Mouse (Mus musculus): ENCODE data around the gene Boll. TPM values are rescaled to one million over a fixed set of nuclear protein-coding genes. Genes with fewer than 3 reads are reported as not detected.
A peak's percentile ranks its signal among the peaks of the same experiment; 100 is the strongest.
"Not testable (repeated sequence)": the region's sequence is repeated elsewhere in the genome, so short reads cannot be mapped to it uniquely, and the experiment has no call there.

Gene Boll
- polyA plus RNA-seq, 1 experiment, result not detected

DNA sequence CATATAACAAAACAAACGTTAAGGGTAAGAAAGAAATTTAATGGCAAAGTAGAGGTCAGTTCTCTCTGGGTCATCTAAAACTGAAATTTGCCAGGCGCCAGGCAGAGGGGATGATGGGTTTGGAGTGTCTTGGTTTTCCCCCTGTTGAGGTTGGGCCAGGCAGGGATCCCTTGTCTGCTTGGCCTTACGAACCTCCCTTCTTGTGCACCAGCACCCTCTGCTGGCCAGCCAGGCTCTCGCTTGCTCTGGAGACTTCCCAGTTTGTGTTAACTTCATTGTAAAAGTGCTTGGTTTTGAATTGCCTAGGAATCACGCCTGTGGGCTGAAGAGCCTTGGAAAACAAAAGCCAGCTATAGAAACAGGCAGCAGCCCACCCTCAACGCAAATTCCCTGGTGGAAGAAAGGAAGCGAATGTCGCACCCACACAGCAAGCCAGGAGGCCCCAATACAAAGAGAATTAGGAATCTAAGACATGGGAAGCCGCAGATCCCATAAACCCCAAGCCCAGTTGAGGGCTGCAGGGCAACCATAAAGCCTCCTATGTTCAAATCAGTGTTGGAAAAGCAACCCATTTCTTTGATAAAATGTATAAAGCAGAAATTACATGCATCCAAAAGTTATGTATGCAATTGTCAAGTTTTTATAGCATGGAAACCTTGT is 20.0 kb upstream of the Boll start:
- H3K36me3 ChIP-seq (ENCODE audit: control insufficient read depth, insufficient read depth), result no peaks in the 10 kb centered on the region
- no peaks in the 10 kb centered on the region for H3K27me3 ChIP-seq (ENCODE audit: control insufficient read depth, insufficient read depth, insufficient read length)
- H3K4me2 ChIP-seq (ENCODE audit: low read depth), result peak overlapping the region; percentile 18
- H3K79me2 ChIP-seq (ENCODE audit: control insufficient read depth, insufficient read depth), result no peaks in the 10 kb centered on the region
- TF ChIP-seq MYOD1 (IDR thresholded peaks at IDR 0.05; ENCODE audit: control insufficient read depth in 1 of 3, insufficient read length in 2 of 3, low read depth in 2 of 3) (no peak), POLR2A (IDR thresholded peaks at IDR 0.05; ENCODE audit: insufficient read length, low read depth) (no peak)
- no peak overlapping the region for H3K4me3 ChIP-seq
- no peak overlapping the region for H3ac ChIP-seq (ENCODE audit: control insufficient read depth, insufficient read length)

DNA sequence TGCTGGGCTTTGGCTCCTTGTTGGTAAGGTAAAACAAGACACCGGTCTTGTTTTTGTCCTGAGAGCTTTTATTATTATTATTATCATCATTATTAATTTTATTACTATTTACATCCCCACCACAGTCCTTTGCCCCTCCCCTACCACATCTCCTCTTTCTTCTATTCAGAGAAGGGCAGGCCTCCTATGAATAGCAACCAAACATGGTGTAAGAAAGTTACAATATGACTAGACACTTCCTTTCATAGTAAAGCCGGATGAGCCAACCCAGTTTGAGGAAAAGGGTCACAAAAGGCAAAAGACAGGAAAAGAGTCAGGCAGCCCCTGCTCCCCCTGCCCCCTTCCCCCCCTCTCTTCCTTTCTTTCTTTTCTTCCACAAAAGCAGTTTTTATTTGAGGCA is 17.3 kb upstream of the Boll start:
- H3K4me2 ChIP-seq (ENCODE audit: low read depth), result no peak overlapping the region
- H3K79me2 ChIP-seq (ENCODE audit: control insufficient read depth, insufficient read depth), result no peaks in the 10 kb centered on the region
- H3K36me3 ChIP-seq (ENCODE audit: control insufficient read depth, insufficient read depth), result no peaks in the 10 kb centered on the region
- H3ac ChIP-seq (ENCODE audit: control insufficient read depth, insufficient read length), result no peak overlapping the region
- no peak for TF ChIP-seq USF1 (IDR thresholded peaks at IDR 0.05; ENCODE audit: low read depth)
- TF ChIP-seq TCF12 (IDR thresholded peaks at IDR 0.05; ENCODE audit: insufficient read depth, poor library complexity, severe bottlenecking), result no peak
- no peak for TF ChIP-seq MYOD1 (IDR thresholded peaks at IDR 0.05; ENCODE audit: control insufficient read depth in 1 of 3, insufficient read length in 2 of 3, low read depth in 2 of 3)
- TF ChIP-seq REST (IDR thresholded peaks at IDR 0.05; ENCODE audit: insufficient read depth, insufficient read length), result no peak
- TF ChIP-seq SRF (IDR thresholded peaks at IDR 0.05; ENCODE audit: control insufficient read depth, insufficient read length, low read depth), result no peak
- no peak for TF ChIP-seq POLR2AphosphoS2 (IDR thresholded peaks at IDR 0.05; ENCODE audit: insufficient read length, low read depth)
- no peak for TF ChIP-seq CEBPB (IDR thresholded peaks at IDR 0.05; ENCODE audit: insufficient read depth, poor library complexity, severe bottlenecking)
- TF ChIP-seq E2F4 (IDR thresholded peaks at IDR 0.05; ENCODE audit: insufficient read depth), result no peak
- no peak for TF ChIP-seq TCF3 (IDR thresholded peaks at IDR 0.05; ENCODE audit: insufficient read length, low read depth)
- no peak for TF ChIP-seq MAX (IDR thresholded peaks at IDR 0.05; ENCODE audit: low read depth)
- no peak for TF ChIP-seq MYOG (IDR thresholded peaks at IDR 0.05; ENCODE audit: control insufficient read depth in 1 of 3, insufficient read depth in 1 of 3, insufficient read length in 2 of 3, low read depth in 2 of 3)
- TF ChIP-seq POLR2A (IDR thresholded peaks at IDR 0.05; ENCODE audit: insufficient read length, low read depth), result no peak
- no peaks in the 10 kb centered on the region for H3K27me3 ChIP-seq (ENCODE audit: control insufficient read depth, insufficient read depth, insufficient read length)
- no peak overlapping the region for H3K4me3 ChIP-seq

DNA sequence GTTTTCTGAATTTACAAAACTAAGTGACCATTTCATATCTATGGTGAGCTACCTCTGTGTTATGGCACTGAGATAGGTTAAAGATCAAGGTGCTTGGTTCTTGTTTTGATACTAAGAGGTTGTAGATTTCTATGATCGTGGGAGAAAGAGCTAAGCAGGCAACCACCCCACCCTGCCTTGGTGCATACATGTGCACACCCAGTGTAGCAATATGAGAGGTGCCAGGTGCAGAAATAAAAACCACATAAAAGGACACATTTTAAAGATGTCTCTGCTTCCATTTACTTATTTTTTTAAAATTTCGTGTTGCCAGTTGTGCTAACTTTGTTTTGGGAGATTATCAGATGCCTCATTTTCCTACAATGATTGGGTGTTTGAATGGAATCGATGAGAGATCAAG is 9.4 kb upstream of the Boll start:
- no peaks in the 10 kb centered on the region for H3K79me2 ChIP-seq (ENCODE audit: control insufficient read depth, insufficient read depth)
- no peaks in the 10 kb centered on the region for H3K36me3 ChIP-seq (ENCODE audit: control insufficient read depth, insufficient read depth)
- peaks cover 18% of the 10 kb centered on the region for H3K27me3 ChIP-seq (ENCODE audit: control insufficient read depth, insufficient read depth, insufficient read length)
- no peak for TF ChIP-seq SRF (IDR thresholded peaks at IDR 0.05; ENCODE audit: control insufficient read depth, insufficient read length, low read depth)
- TF ChIP-seq CEBPB (IDR thresholded peaks at IDR 0.05; ENCODE audit: insufficient read depth, poor library complexity, severe bottlenecking), result no peak
- TF ChIP-seq TCF12 (IDR thresholded peaks at IDR 0.05; ENCODE audit: insufficient read depth, poor library complexity, severe bottlenecking), result no peak
- TF ChIP-seq POLR2A (IDR thresholded peaks at IDR 0.05; ENCODE audit: insufficient read length, low read depth), result no peak
- TF ChIP-seq MYOD1 (IDR thresholded peaks at IDR 0.05; ENCODE audit: control insufficient read depth in 1 of 3, insufficient read length in 2 of 3, low read depth in 2 of 3), result no peak
- no peak for TF ChIP-seq POLR2AphosphoS2 (IDR thresholded peaks at IDR 0.05; ENCODE audit: insufficient read length, low read depth)
- no peak for TF ChIP-seq REST (IDR thresholded peaks at IDR 0.05; ENCODE audit: insufficient read depth, insufficient read length)
- no peak for TF ChIP-seq USF1 (IDR thresholded peaks at IDR 0.05; ENCODE audit: low read depth)
- no peak for TF ChIP-seq E2F4 (IDR thresholded peaks at IDR 0.05; ENCODE audit: insufficient read depth)
- TF ChIP-seq MAX (IDR thresholded peaks at IDR 0.05; ENCODE audit: low read depth), result no peak
- H3K4me2 ChIP-seq (ENCODE audit: low read depth), result no peak overlapping the region
- H3K4me3 ChIP-seq, result no peak overlapping the region
- H3ac ChIP-seq (ENCODE audit: control insufficient read depth, insufficient read length), result no peak overlapping the region

DNA sequence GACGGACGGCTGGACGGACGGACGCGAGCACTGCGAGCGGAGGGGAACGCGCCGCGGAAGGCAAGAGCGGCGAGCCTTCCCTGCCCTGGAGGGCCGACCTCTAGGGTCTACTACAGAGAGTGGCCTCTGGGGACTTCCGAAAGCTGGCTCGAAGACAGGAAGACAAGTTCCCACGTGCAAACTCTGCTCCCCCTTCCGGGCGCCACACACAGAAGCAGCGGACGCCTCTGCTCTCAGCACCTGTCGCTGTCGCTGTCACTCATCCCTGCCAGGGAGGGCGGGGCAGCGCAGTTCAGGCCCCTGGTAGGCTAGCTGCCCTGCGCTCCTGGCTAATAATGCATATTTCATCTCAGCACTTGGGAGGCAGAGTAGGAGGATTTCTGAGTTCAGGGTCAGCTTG is 317 bp upstream of the Boll start:
- peaks cover 6% of the 10 kb centered on the region for H3K27me3 ChIP-seq (ENCODE audit: control insufficient read depth, insufficient read depth, insufficient read length)
- H3K4me3 ChIP-seq, result no peak overlapping the region
- no peak overlapping the region for H3ac ChIP-seq (ENCODE audit: control insufficient read depth, insufficient read length)
- TF ChIP-seq MYOD1 (IDR thresholded peaks at IDR 0.05; ENCODE audit: control insufficient read depth in 1 of 3, insufficient read length in 2 of 3, low read depth in 2 of 3) (no peak), TCF3 (IDR thresholded peaks at IDR 0.05; ENCODE audit: insufficient read length, low read depth) (no peak), MYOG (IDR thresholded peaks at IDR 0.05; ENCODE audit: control insufficient read depth in 1 of 3, insufficient read depth in 1 of 3, insufficient read length in 2 of 3, low read depth in 2 of 3) (no peak), POLR2AphosphoS2 (IDR thresholded peaks at IDR 0.05; ENCODE audit: insufficient read length, low read depth) (no peak), POLR2A (IDR thresholded peaks at IDR 0.05; ENCODE audit: insufficient read length, low read depth) (no peak), TCF12 (IDR thresholded peaks at IDR 0.05; ENCODE audit: insufficient read depth, poor library complexity, severe bottlenecking) (no peak), REST (IDR thresholded peaks at IDR 0.05; ENCODE audit: insufficient read depth, insufficient read length) (no peak), SRF (IDR thresholded peaks at IDR 0.05; ENCODE audit: control insufficient read depth, insufficient read length, low read depth) (no peak), USF1 (IDR thresholded peaks at IDR 0.05; ENCODE audit: low read depth) (no peak), MAX (IDR thresholded peaks at IDR 0.05; ENCODE audit: low read depth) (no peak), E2F4 (IDR thresholded peaks at IDR 0.05; ENCODE audit: insufficient read depth) (no peak), CEBPB (IDR thresholded peaks at IDR 0.05; ENCODE audit: insufficient read depth, poor library complexity, severe bottlenecking) (no peak)
- H3K4me2 ChIP-seq (ENCODE audit: low read depth), result no peak overlapping the region
- H3K36me3 ChIP-seq (ENCODE audit: control insufficient read depth, insufficient read depth), result no peaks in the 10 kb centered on the region
- H3K79me2 ChIP-seq (ENCODE audit: control insufficient read depth, insufficient read depth), result no peaks in the 10 kb centered on the region

DNA sequence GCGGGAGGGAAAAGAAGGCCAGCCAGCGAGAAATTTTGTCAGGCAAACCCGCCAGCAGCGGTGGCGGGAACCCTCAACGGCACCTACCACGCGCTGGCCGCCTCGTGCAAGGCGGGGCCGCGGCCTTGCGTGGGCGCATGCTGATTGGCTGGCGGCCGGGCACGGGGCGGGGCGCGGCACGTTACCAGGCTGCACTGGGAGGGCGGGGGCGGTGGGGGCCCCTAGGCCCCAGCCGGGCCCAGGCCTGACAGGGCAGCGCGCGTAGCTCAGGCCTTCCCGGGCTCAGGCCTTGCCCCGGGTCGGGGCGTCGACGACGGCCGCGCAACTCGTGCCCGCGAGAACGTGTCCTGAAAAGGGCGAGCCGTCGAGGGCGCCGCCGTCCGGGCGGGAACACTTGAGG is 635 bp downstream of the Boll start:
- H3K27me3 ChIP-seq (ENCODE audit: control insufficient read depth, insufficient read depth, insufficient read length), result peaks cover 6% of the 10 kb centered on the region
- H3K4me3 ChIP-seq, result no peak overlapping the region
- no peak overlapping the region for H3K4me2 ChIP-seq (ENCODE audit: low read depth)
- H3K36me3 ChIP-seq (ENCODE audit: control insufficient read depth, insufficient read depth), result no peaks in the 10 kb centered on the region
- H3ac ChIP-seq (ENCODE audit: control insufficient read depth, insufficient read length), result no peak overlapping the region
- no peaks in the 10 kb centered on the region for H3K79me2 ChIP-seq (ENCODE audit: control insufficient read depth, insufficient read depth)
- no peak for TF ChIP-seq USF1 (IDR thresholded peaks at IDR 0.05; ENCODE audit: low read depth)
- no peak for TF ChIP-seq SRF (IDR thresholded peaks at IDR 0.05; ENCODE audit: control insufficient read depth, insufficient read length, low read depth)
- TF ChIP-seq MYOG (IDR thresholded peaks at IDR 0.05; ENCODE audit: control insufficient read depth in 1 of 3, insufficient read depth in 1 of 3, insufficient read length in 2 of 3, low read depth in 2 of 3), result no peak
- TF ChIP-seq CEBPB (IDR thresholded peaks at IDR 0.05; ENCODE audit: insufficient read depth, poor library complexity, severe bottlenecking), result no peak
- TF ChIP-seq E2F4 (IDR thresholded peaks at IDR 0.05; ENCODE audit: insufficient read depth), result no peak
- no peak for TF ChIP-seq POLR2A (IDR thresholded peaks at IDR 0.05; ENCODE audit: insufficient read length, low read depth)
- TF ChIP-seq TCF3 (IDR thresholded peaks at IDR 0.05; ENCODE audit: insufficient read length, low read depth), result no peak
- TF ChIP-seq REST (IDR thresholded peaks at IDR 0.05; ENCODE audit: insufficient read depth, insufficient read length), result no peak
- TF ChIP-seq MYOD1 (IDR thresholded peaks at IDR 0.05; ENCODE audit: control insufficient read depth in 1 of 3, insufficient read length in 2 of 3, low read depth in 2 of 3), result no peak
- TF ChIP-seq MAX (IDR thresholded peaks at IDR 0.05; ENCODE audit: low read depth), result no peak
- TF ChIP-seq TCF12 (IDR thresholded peaks at IDR 0.05; ENCODE audit: insufficient read depth, poor library complexity, severe bottlenecking), result no peak

DNA sequence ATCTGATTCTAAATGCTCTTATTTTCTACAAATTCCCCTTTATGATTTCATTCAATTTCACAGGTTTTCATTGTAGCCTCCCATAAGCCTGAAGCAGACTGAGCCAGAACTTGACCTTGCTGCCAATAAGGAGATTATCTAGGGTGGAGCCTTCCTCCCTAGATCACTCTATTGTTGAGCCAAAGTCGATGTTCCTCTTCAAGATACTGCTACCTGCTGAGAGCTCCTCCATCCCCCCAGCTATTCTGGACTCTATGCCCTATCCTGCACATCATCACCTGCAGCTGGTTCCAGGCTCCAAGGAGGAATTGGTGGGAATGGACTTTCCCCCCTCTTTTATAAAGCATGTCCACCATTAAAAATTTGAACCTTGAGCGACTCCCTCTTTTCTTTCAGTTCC is 11.4 kb downstream of the Boll start:
- H3K79me2 ChIP-seq (ENCODE audit: control insufficient read depth, insufficient read depth); H3K36me3 ChIP-seq (ENCODE audit: control insufficient read depth, insufficient read depth); H3ac ChIP-seq (ENCODE audit: control insufficient read depth, insufficient read length); H3K27me3 ChIP-seq (ENCODE audit: control insufficient read depth, insufficient read depth, insufficient read length); H3K4me3 ChIP-seq; H3K4me2 ChIP-seq (ENCODE audit: low read depth): not testable (repeated sequence)

DNA sequence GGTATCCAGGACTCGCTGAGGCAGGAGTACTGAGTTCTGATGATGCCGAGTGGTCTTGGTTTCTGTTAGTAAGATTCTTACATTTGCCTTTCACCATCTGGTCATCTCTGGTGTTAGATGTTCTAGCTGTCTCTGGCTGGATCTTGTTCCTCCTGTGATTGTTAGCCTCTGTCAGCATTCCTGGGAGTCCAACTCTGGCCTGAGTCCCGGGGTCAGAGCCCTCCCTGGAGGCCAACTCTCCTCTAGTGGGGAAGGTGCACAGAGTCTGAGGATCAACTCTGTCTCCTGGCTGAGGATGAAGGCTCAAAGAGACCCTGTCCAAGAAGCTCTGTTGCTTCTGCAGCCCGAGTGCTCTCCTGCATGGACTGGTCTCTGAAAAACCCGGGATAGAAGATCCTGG is 37.8 kb downstream of the Boll start:
- not testable (repeated sequence) for H3K4me3 ChIP-seq; H3K4me2 ChIP-seq (ENCODE audit: low read depth); H3ac ChIP-seq (ENCODE audit: control insufficient read depth, insufficient read length); H3K36me3 ChIP-seq (ENCODE audit: control insufficient read depth, insufficient read depth); H3K79me2 ChIP-seq (ENCODE audit: control insufficient read depth, insufficient read depth); H3K27me3 ChIP-seq (ENCODE audit: control insufficient read depth, insufficient read depth, insufficient read length)
